Mouse (Mus musculus): ENCODE results near the gene Schip1. TPM values are rescaled to one million over a fixed set of nuclear protein-coding genes. Genes with fewer than 3 reads are reported as not detected.

Gene Schip1
- total RNA-seq, 2 experiments from 2014 or later, result 2.6 TPM

DNA sequence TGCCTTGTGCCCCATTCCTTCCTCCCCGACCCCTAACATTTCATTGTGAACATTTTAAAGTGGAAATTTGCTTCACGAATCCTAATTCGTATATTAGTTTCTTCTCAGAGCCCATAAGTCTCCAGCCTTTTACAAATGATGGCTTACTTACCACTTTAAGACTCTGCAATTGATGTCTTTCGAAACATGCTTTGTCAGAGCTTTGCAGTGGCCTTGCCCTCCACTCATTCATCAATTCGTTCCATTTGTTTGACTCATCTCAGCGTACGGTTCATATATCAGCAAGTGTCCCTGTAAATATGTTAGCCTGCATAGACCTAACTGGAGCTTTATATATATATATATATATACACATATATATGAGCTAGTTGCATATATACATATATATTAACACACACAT, 503.0 kb downstream of the Schip1 start:
- no peak for ATAC-seq (replicated peaks; ENCODE audit: low FRiP score, low TSS enrichment, poor library complexity, severe bottlenecking)

DNA sequence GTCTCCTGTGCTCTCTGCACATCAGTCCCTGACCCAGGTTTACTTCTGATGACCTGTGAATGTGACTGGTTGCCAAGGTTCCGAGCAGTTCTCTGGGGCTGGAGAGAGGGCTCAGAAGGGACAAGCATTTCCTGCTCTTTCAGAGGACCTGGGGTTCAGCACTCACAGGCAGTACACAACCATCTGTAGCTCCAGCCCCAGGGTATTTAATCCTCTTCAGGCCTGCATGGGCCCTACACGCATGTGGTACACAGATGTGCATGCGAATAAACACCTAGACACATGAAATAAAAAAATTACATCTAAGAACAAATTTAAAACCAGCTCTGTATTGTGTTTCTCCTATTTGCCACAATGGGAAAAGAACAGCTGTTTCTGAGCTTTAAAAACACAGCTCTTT, 503.5 kb downstream of the Schip1 start:
- ATAC-seq (replicated peaks; ENCODE audit: low FRiP score, low TSS enrichment, poor library complexity, severe bottlenecking), result no peak

DNA sequence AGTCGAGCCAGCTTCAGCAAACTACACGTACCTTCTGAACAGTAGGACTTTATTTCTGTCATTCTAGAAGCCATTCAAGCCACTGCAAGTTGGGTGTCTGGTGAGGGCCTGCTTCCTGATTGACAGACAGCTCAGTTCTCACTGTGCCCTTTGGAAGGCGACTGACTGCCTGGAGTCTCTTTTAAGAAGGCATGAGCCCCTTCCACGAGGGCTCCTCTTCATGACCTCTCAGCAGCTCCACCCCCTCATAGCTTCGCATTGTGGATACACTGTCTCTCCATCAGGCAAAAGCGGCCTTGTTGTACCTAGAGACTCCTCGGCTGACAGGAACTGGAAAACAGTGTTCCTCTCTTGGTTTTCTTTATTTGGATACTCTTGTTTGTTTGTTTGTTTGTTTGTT, 504.1 kb downstream of the Schip1 start:
- no peak for ATAC-seq (replicated peaks; ENCODE audit: low FRiP score, low TSS enrichment, poor library complexity, severe bottlenecking)

DNA sequence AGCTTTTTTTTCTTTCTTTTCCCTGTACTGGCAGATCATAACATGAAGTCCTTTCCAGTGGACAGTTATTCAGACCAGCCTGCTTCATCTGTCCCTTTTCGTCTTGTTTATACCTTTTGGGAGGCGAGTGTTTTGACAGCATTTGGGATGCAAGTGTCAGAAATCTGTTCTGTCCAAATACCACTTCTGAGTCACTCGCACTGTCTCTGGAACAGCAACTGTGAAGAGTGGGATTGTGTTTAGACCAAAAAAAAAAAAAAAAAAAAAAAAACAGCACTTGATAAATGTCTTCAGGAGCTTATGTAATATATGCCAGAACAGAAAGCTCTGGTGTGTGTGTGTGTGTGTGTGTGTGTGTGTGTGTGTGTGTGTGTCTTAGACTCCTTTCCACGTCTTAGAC, 505.7 kb downstream of the Schip1 start:
- ATAC-seq (replicated peaks; ENCODE audit: low FRiP score, low TSS enrichment, poor library complexity, severe bottlenecking), result no peak

DNA sequence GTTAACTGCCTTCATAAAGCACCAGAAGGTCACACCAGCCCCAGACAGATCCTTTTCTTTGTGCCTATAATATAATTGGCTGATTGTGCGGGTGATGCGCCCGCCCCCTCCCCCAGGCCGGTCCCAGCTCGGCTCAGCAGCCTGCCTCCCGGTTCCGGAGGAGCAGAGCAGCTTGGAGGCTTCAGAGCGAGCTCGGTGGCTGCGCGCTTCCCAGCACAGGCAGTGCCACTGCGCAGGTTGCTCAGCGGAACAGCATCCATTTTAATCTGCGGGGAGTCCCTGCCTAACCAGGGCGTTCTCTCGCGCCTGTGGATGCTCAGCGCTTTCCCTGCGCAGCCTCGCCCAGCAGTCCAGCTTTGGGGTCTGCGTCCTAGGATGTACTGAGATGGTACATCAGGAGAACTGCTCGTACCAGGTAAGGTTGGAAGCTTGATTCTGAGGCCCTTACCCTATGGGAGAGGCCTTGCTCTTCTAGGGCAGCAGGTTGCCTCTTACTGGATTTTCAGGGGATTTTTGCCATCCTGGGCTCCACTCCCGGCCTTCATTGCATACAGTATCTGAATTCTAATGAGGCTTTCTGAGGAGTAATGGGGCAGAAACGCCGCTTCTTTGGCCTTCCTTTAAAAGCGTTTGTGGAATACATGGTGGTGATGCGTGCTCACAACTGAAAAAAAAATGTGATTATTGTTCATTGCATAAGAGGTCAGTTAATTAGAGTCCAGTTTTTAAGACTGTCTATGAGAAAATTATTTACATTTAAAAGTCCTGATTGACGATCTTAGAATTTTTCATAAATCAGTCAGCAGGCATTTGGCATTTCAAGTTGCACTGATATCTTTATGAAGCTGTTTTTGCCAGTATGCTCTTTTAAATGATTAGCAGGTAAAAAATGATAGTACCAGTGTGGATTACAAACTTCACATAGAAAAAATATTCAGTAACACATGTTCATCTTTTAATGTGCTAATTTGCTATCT, 507.9 kb downstream of the Schip1 start:
- ATAC-seq (replicated peaks; ENCODE audit: low FRiP score, low TSS enrichment, poor library complexity, severe bottlenecking), result no peak

DNA sequence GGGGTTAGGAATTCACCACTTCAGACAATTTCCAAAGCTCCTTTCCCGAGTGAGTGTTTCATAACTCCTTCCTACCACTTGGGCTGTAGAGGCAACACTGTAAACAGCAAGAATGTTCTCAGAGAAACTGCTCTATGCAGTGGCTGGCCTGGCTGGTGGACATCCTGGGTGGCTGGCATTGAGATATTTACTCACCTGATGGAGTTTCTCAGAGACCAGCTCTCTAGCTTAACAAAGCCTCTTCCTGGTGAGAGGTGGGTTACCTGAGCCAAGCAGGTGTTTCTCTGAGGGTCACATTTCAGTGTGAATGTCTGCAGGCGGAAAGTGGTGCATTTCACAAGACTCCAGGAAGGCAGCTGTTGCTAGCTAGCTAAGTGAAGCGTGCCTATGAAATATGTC, 508.6 kb downstream of the Schip1 start:
- ATAC-seq (replicated peaks; ENCODE audit: low FRiP score, low TSS enrichment, poor library complexity, severe bottlenecking), result no peak

DNA sequence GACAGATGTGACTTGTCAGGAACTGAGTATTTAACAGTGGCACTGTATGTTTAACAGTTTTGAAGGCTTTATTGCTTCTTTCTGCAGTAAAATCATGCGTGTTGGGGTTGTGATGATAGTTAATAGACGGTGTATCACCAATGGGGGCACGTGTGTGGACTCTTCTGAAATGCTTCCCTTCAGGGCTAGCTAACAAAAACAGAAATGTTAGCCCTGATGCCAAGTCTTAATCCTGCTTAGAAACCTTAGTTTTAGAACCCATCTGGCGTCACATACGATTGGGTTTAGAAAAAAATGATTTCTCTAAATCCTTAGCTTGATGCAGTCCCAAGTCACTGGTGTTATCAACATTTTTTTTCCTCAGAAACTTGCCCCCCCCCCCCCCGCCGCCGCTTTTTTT, 509.5 kb downstream of the Schip1 start:
- no peak for ATAC-seq (replicated peaks; ENCODE audit: low FRiP score, low TSS enrichment, poor library complexity, severe bottlenecking)

DNA sequence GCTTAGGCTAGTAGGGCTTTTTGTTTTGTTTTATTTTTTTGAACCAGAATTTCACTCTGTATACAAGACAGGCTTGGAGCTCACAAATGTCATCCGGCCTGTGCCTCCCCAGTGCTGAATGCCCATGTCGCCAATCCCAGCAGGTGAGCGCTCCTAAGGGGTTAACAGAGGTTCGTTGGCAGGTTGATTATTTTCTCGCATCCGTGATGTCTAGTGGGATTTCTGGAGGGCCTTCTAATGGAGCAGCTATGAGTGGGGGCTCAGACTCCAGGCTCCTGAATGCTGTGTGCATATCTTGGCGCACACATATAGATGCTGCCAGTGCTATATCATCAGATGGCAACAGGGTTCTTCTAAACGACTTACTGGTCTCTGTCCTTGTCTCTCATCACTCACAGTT, 510.0 kb downstream of the Schip1 start:
- no peak for ATAC-seq (replicated peaks; ENCODE audit: low FRiP score, low TSS enrichment, poor library complexity, severe bottlenecking)

DNA sequence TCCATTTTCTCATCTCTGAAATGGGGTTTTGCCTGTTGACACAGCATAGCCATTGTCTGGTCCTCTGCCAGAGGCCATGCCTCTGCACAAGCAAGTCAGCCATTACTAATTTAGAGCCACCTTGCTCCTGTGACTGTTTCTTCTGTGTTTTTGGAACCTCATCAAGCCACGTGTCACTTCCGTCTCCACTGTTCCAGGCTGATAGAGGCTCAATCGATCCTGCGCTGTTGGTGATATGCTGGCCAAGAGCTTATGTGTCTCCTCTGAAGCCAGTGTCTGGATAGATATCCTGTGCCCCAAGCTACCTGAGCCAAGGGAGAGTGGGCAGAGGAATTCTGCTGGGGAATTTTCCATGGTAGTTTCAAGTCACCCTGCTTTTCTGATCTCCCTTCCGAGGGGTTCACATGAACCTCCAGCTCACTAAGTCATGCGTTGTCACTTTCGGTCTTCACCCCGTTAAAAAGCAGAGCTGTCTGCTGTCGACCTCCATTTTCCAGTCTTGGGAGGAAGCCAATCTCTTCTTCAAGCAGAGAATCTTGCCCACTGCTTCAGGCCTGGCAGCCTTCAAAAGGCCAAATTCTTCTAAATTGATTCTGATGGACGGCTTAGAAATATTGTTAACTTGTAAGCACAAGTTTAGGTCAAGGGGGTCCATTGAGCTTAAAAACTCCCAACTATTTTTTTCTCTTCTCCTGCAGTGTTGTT, 511.2 kb downstream of the Schip1 start:
- ATAC-seq (replicated peaks; ENCODE audit: low FRiP score, low TSS enrichment, poor library complexity, severe bottlenecking), result no peak

DNA sequence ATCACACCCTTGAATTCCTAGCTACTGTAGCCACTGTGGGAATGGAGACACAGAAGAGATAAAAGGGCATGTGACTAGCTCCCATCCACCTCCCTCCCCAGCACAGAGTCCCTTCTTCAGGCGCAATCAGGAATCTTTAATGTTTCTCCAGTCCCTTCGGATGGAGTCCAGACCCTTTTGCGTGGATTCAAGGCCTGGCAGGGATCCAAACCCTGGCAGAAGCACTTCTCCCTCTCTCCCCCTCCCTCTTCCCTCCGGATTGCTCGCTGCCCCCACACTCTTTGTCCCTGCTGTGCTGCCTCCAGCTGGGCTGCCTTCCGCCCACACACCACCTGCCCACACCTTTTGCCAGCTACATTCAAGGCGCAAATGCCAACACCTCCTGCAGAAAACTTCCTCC, 511.8 kb downstream of the Schip1 start:
- ATAC-seq (replicated peaks; ENCODE audit: low FRiP score, low TSS enrichment, poor library complexity, severe bottlenecking), result no peak

DNA sequence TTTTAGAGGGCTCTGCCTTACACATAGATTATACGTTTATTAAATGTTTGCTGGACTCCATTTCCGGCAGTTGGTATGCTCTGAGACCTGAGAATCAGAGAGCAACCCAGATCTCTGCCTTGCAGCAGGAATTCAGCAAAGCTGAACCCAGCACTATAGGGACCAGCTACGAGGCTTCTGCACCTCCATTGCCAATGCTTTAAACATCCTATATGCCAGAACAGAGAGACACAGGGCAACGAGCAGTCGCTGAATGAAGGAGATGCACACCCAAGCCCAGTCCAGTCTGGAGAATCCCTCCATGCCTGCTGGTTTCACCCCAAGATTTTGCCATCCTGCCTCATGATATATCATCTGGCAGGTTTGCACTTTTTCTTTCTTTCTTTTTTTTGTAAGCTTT, 512.3 kb downstream of the Schip1 start:
- no peak for ATAC-seq (replicated peaks; ENCODE audit: low FRiP score, low TSS enrichment, poor library complexity, severe bottlenecking)

DNA sequence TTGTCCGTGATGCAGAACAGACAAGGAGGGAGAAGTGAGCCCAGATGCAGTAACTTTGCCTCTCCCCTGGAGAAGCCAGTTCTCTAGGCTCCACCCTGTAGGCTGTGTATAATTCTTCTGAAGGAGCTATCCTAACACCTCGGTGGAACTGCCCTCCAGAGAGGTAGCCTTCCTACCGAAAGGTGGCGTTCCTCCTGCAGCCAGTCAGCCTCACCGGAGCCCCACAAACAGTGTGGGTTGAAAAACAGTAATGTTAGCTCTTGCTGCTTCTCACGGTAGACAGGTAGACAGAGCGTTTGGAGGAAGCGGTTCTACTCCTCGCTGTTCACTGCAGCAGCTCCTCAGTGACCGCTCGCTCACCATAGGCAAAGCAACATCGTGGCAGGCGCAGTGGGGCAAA, 517.0 kb downstream of the Schip1 start:
- ATAC-seq (replicated peaks; ENCODE audit: low FRiP score, low TSS enrichment, poor library complexity, severe bottlenecking), result no peak

DNA sequence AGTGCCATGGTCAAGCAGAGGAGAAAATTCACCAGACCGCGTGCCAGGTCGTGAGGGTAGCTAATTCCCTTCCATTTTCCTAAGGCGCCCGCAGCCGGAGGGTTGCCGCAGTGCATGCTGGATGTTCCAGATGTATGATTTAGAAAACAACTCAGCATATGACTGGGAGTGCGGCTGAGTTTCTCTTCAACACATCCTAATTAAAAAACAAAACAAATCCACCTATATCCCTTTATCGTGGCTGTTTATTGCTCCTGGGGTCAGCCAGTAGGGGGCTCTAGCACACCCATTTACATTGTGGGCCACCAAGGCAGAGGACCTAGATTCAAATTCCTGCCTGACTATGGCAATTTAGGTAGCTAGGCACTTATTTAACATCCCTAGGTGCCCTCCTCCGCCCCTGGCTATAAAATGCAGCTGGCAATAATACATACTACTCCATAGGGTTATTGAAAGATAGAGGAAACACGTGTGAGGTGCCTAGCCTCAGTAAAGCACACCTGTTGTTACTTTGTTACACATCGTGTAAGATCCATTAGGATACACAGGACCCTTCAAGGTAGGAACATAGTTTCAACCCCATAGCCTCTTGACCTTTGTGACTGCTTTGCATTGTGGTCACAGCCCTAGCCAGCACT, 517.6 kb downstream of the Schip1 start:
- 0 out of 2 replicates have a peak, but pooled peaks have one; percentile 18 for ATAC-seq (replicated peaks; ENCODE audit: low FRiP score, low TSS enrichment, poor library complexity, severe bottlenecking)

DNA sequence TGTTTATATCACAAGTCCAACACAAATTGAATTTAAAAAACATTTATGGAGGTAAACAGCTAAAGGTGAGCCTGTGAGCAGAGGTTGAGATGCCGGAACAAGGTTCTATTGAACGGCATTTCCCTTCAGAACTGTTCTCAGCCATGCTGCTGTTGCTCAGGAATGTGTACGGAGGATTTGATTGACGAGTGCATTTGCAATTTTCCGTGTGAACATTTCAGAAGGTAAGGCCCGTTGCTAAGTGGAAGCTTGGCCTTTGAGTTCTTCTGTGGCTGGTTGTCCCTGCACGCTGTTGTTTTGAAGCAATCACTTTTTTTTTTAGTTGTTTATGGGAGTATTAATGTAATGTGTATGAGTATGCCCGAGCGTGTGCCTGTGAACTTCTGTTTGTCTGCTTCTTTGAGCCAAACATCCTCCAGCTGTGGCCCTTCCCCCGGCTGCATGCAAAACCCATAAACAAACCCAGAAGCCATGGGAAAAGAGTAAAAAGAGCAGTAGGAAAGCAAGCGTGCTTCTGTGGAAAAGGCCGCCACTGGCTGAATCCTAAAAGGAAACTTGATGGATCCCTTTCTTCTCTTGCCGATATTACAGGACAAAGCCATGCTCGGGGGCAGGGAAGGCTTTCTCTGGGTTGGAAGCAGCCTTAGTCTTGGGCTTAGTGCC, 518.6 kb downstream of the Schip1 start:
- no peak for ATAC-seq (replicated peaks; ENCODE audit: low FRiP score, low TSS enrichment, poor library complexity, severe bottlenecking)

DNA sequence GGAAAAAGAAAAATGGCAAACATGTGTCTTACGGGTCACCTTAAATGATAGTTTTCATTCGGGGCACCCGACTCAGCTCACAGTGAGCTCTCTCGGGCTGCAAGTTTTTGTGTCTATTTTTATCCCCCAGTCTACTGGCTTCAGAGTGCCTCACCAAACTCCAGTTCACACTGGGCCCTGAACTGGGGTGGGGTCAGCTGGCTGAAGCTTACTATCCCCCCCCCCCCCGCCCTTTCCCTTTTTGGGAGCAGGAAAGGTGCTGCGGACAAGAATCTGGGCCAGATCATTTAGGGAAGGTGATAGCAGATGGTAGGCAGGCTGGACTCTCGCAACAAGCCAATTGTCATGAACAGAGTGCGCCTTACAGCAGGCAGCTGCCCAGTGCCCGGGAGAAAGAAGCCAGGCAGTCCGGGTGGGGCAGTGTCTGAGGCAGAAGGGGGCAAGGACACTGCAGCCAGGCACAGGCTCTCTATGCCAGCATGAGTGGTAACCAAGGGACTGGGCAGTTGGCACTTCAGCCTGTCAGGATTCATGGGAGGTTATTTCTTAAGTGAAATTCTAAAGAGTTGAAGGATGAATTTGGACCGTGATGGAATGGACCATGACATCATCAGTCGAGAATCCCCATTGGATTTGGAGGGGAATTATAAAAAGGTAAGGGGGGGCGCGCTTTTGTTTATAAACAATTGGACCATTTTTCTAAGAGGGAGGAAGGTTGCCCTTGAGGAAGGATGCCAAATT, 519.3 kb downstream of the Schip1 start:
- ATAC-seq (replicated peaks; ENCODE audit: low FRiP score, low TSS enrichment, poor library complexity, severe bottlenecking), result no peak

DNA sequence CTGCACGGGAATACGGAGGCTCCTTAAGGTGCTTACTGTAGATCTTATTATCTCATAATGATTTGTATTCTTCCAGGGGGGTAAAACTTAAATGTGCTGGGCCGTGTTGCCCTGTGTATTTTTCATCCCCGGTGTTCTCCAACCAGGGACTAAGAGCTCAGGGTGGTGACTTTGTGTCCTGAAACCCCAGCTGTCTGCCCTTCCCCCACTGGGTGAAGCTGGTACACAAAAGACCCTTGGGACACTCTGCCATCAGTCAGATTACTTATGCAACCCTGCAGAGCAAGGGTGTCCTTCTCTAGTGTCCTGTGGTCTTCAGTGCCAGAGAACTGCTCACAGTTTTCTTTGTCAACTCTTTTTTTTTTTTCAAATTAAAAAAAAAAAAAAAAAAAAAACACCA, 520.6 kb downstream of the Schip1 start:
- ATAC-seq (replicated peaks; ENCODE audit: low FRiP score, low TSS enrichment, poor library complexity, severe bottlenecking), result no peak

DNA sequence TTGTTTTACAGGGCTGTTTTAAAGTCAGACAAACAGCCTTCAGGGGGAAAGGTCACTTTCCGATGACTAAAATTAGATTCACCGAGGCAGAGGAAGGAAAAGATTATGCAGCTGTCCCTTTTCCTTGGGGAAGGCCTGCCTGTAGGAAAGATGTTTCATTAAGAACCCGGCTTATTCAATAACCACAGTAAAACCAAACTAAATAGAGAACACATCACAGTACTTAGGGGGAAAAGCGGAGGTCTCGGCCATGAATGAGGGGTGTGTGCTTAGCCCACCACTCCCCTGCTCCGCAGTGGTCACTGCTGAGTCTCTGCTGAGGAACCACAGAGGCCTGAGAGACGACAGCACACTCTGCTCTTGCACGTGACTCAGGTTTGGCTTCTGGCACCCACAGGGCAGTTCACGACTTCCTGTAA, 522.1 kb downstream of the Schip1 start:
- ATAC-seq (replicated peaks; ENCODE audit: low FRiP score, low TSS enrichment, poor library complexity, severe bottlenecking), result no peak

DNA sequence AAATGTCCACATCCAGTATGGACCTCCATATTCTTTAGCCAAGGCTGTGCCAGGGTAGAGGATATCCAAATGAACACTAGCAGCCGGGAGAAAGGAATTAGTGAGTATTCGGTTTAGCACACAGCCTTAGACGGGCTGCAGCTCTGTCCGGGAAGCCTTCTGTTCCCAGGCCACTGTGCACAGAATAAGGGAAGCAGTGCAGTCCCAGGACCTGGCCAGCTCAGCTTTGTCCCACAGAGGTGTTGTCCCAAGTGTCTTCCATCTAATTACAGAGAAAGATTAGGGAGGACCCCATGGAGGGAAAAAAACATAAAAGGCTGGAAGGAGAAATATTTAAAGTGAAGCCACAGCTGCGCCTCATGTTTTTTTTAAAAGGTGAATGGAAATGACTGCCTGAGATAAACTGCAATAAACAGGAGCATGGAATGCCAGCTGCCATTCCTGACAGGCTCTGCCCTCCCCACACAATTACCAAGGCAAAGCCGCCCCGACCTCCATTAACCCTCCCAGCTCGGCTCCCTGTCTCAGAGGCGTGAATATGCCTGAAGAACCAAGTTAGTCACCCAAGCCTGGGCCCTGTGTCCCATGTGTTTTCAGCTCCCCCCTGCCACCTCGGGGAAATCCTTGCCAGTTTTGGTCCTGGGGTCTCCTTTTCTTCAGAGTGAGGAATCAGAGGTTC, 523.1 kb downstream of the Schip1 start:
- no peak for ATAC-seq (replicated peaks; ENCODE audit: low FRiP score, low TSS enrichment, poor library complexity, severe bottlenecking)
